Mouse (Mus musculus) forebrain, embryonic 13.5 days (tissue): Measurements from ENCODE around the gene Kcnk3. TPM values are rescaled to one million over a fixed set of nuclear protein-coding genes. Genes with fewer than 3 reads are reported as not detected.

ENCODE experiments used
- ATAC-seq: fragments of 200-750 bp; cut with Nextera tagmentation; 2 replicates; pipeline ENCODE4 v1.8.0; 2017
- H3K27ac ChIP-seq: fragments of 300-500 bp; sonication (generic); 2 replicates; pipeline ENCODE4 v1.5.1; 2015; ENCODE audit warnings: inconsistent platforms, mild to moderate bottlenecking, moderate library complexity
- H3K27me3 ChIP-seq: fragments of 300-500 bp; sonication (generic); 2 replicates; pipeline ENCODE4 v1.6.1; 2015; ENCODE audit warnings: mild to moderate bottlenecking, inconsistent platforms
- H3K36me3 ChIP-seq: fragments of 300-500 bp; sonication (generic); 2 replicates; pipeline ENCODE4 v1.6.1; 2015; ENCODE audit warnings: mild to moderate bottlenecking, inconsistent platforms; ENCODE audit not compliant: poor library complexity, severe bottlenecking
- H3K4me1 ChIP-seq: fragments of 300-500 bp; sonication (generic); 2 replicates; pipeline ENCODE4 v1.6.1; 2015; ENCODE audit warnings: inconsistent platforms
- H3K4me2 ChIP-seq: fragments of 300-500 bp; sonication (generic); 2 replicates; pipeline ENCODE4 v1.6.1; 2015; ENCODE audit warnings: inconsistent platforms, mild to moderate bottlenecking, moderate library complexity
- H3K4me3 ChIP-seq: fragments of 300-500 bp; sonication (generic); 2 replicates; pipeline ENCODE4 v1.5.1; 2015; ENCODE audit warnings: mild to moderate bottlenecking, inconsistent platforms
- H3K9ac ChIP-seq: fragments of 300-500 bp; sonication (generic); 2 replicates; pipeline ENCODE4 v1.6.1; 2015; ENCODE audit warnings: mild to moderate bottlenecking, inconsistent platforms
- H3K9me3 ChIP-seq: fragments of 300-500 bp; sonication (generic); replicated peaks from 2 replicates; pipeline ENCODE4 v1.6.1; 2016; ENCODE audit warnings: inconsistent platforms
- WGBS: fragments of 180-500 bp; shearing (Covaris S2); methylation state at CpG from one replicate; pipeline ENCODE4 v1.1.7; 2015; 5-methylcytosine and 5-hydroxymethylcytosine counted together
- polyA plus RNA-seq: library from polyadenylated mRNA; unstranded; fragments of >200 nt; fragmentation: Nextera tagmentation; extraction: Ambion mirVana; gene quantifications from 2 replicates; pipeline ENCODE4 v1.2.1, GENCODE M21; 2015

Kcnk3 gene
- polyA plus RNA-seq, 1 experiment from 2014 or later, result 1.0 TPM

DNA sequence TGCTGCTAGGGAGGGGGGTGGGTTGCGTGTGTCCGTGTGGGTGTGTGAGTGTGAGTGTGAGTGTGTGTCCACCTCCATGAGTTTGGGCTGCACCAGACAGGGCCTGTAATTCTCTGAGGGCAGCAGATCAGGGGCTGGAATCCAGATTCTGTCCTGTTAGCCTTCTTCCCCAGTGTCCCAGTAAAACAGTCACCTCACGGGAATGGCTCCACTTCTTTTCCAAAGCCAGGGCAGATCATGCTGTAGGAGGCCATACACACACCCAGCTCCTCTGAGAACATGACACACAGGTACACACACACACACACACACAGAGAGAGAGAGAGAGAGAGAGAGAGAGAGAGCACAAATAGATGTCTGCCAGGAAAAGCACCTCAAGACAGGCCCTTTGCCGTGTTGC is 1.1 kb downstream of the Kcnk3 start:
- no peak for ATAC-seq
- Histone ChIP-seq H3K4me2 (peak overlapping the region; percentile 91), H3K4me1 (peaks cover 8% of the 10 kb centered on the region), H3K4me3 (peak overlapping the region; percentile 53), H3K9ac (peak overlapping the region; percentile 71), H3K27me3 (peaks cover 70% of the 10 kb centered on the region), H3K36me3 (no peaks in the 10 kb centered on the region), H3K27ac (no peak overlapping the region), H3K9me3 (no peaks in the 10 kb centered on the region)
- WGBS, result 41% methylated on average over 4 of the region's 4 CpGs

DNA sequence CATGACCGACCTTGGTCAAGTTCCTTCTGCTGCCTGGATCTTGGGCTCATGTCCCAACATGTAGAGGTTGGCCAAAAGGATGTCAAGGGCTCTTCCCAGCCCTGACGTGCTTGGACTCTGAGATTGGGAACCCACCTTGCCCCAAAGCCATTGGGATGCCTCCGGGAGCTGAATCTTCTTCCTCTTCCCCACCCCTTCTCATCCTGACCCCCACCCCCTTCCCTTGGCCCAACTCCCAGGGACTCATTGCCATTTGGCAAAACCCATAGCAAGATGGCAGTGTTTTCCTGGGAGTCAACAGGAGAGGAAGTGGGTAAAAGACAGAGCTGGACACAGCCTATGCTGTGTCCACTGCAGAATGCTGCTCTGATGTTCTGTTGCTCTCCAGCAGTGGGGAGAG is 1.6 kb downstream of the Kcnk3 start:
- H3K4me2 ChIP-seq, result peak overlapping the region; percentile 91; the same call in 1 of the 2 replicates
- WGBS, result 85% methylated on average over 3 of the region's 3 CpGs
- no peaks in the 10 kb centered on the region for H3K36me3 ChIP-seq
- H3K27ac ChIP-seq, result no peak overlapping the region
- H3K9ac ChIP-seq, result no peak overlapping the region
- peaks cover 70% of the 10 kb centered on the region for H3K27me3 ChIP-seq
- H3K4me3 ChIP-seq, result 0 out of 2 replicates have a peak overlapping the region, but pooled peaks have one; percentile 53
- H3K4me1 ChIP-seq, result peaks cover 8% of the 10 kb centered on the region
- ATAC-seq, result no peak
- H3K9me3 ChIP-seq, result no peaks in the 10 kb centered on the region

- no peaks in the 10 kb centered on the region for H3K9me3 ChIP-seq
- no peak overlapping the region for H3K4me3 ChIP-seq
- no peak overlapping the region for H3K9ac ChIP-seq
- H3K4me1 ChIP-seq, result peaks cover 10% of the 10 kb centered on the region
- H3K27ac ChIP-seq, result no peak overlapping the region
- H3K27me3 ChIP-seq, result peaks cover 63% of the 10 kb centered on the region
- no peak overlapping the region for H3K4me2 ChIP-seq
- ATAC-seq, result no peak
- 75% methylated on average over 5 of the region's 5 CpGs for WGBS
- no peaks in the 10 kb centered on the region for H3K36me3 ChIP-seq
Measured at GRCm38 (mm10) chr5:30590231-30590630, 2.3 kb downstream of the Kcnk3 start.

DNA sequence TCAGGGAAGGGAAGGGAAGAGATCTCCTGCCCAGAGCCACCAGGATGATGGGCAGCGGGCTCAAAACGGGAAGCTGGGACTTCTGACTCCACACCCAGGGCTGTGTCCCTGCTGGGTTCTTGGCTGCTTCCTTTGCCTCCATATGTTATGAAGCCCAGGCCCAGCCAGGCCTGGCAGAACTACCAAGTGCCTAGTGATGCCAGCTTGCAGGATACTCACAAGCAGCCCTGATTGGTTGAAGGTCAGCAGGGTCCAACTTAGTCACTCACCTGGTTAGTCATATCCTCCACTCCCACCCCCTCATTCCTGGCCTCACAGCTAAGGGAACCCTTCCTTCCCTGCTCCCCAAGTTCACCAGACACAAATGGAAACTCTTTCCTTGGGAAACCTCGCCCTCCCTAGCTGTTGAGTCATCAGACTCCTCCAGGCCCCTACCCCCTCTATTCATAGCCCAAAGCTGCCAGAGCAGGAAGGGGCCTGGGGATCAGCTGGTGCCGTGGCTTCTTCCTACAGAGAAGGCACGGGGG is 3.3 kb downstream of the Kcnk3 start:
- Histone ChIP-seq H3K36me3 (no peaks in the 10 kb centered on the region), H3K9me3 (no peaks in the 10 kb centered on the region), H3K4me3 (no peak overlapping the region), H3K4me1 (peaks cover 11% of the 10 kb centered on the region), H3K4me2 (no peak overlapping the region), H3K27ac (no peak overlapping the region), H3K9ac (no peak overlapping the region), H3K27me3 (peaks cover 53% of the 10 kb centered on the region)
- 72% methylated on average over 5 of the region's 5 CpGs for WGBS
- no peak for ATAC-seq

- Histone ChIP-seq H3K9ac (no peak overlapping the region), H3K4me1 (peaks cover 11% of the 10 kb centered on the region), H3K4me3 (no peak overlapping the region), H3K9me3 (no peaks in the 10 kb centered on the region), H3K27ac (no peak overlapping the region), H3K36me3 (no peaks in the 10 kb centered on the region), H3K27me3 (peaks cover 48% of the 10 kb centered on the region), H3K4me2 (no peak overlapping the region)
- ATAC-seq, result no peak
- 80% methylated on average over 8 of the region's 8 CpGs for WGBS
Measured at GRCm38 (mm10) chr5:30591786-30592185, 3.8 kb downstream of the Kcnk3 start.

DNA sequence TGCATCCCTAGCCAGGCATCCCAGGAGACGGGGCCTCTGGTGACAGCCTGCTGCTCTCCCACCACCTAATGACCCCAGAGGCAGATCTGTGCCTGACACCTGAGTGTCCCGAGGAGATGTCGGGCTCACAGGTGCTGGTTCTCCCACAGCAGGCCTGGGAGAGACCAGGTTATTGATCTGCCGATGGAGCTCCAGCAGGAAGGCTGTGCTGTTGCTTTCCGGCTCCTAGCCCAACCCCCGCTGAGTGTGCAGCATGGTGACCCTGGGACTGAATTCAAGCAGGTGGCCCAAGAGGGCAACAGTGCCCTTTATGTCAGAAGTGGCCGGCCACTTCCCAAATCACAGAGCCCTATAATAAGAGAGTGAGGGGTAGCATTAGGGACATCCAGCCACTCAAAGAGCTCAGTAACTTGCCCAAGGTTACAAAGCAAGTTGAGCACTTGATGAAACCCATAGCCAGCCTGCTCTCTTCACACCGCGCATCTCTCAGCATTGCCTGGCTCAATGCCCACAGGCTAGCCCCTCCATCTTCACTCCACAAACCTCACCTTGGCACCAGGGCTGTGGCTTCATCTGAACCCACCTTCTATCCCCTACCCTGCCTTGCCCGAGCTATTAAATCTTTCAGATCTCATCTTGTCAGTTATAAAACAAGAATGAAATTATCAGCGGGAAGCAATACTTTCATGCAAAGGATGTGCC is 4.5 kb downstream of the Kcnk3 start:
- WGBS, result 78% methylated on average over 11 of the region's 11 CpGs
- H3K4me3 ChIP-seq, result no peak overlapping the region
- H3K27me3 ChIP-seq, result peaks cover 41% of the 10 kb centered on the region
- H3K27ac ChIP-seq, result no peak overlapping the region
- no peak for ATAC-seq
- H3K9ac ChIP-seq, result no peak overlapping the region
- no peak overlapping the region for H3K4me2 ChIP-seq
- H3K4me1 ChIP-seq, result peaks cover 11% of the 10 kb centered on the region
- no peaks in the 10 kb centered on the region for H3K36me3 ChIP-seq
- no peaks in the 10 kb centered on the region for H3K9me3 ChIP-seq

DNA sequence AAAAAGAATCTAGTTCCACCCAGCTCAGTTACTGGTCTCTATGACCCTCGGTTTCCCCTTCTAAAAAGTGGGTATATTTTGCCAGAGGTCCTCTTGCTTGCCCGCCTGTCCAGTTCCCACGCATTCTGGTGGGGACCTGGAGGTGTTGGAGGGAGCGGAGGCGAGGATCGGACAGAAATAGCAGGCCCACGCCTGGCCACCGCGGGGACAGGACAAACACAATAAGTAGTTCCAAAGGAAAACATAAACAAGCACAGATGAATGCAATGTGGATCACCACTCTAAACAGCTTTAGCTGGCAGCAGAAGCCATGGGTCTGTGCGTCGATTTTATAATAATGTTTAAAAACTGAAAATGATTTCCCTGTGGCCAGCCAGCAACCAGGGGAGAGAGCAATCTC is 5.4 kb downstream of the Kcnk3 start:
- no peak overlapping the region for H3K9ac ChIP-seq
- H3K27ac ChIP-seq, result no peak overlapping the region
- 79% methylated on average over 11 of the region's 11 CpGs for WGBS

DNA sequence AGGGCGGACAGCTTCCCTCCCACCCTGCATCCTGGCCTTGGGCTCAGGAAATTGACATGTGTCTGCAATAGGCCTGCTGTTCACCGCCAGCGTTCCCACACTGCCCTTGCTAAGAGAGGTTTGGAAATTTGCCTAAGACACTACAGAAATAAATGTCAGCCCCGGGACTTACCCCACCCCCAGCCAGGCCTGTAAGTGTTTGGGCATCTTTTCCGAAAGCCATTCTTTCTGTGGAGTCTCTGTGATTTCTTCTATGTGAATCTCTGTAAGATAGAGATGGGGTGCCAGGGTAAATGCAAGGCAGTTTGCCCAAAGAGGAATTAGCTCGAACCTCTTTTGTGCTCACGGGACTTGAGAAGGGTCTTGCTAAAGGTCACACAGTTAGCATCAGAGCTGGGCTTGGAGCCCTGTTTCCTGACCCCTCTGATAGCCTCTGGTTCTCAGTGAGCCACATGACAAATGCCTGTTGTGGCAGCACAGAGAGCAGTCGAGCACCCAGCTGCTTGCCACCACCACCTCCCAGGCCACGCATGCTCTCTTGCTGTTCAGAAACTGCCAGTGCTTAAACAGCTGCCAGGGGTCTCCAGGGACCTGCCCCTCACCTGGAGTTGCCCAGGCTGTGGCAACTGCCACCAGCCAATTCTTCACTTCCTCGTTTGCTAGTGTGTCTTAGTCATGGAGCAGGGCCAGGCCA is 6.0 kb downstream of the Kcnk3 start:
- H3K4me2 ChIP-seq, result no peak overlapping the region
- H3K36me3 ChIP-seq, result no peaks in the 10 kb centered on the region
- no peak for ATAC-seq
- H3K4me3 ChIP-seq, result no peak overlapping the region
- no peak overlapping the region for H3K27ac ChIP-seq
- 45% methylated on average over 10 of the region's 10 CpGs for WGBS
- peaks cover 5% of the 10 kb centered on the region for H3K4me1 ChIP-seq
- H3K9ac ChIP-seq, result no peak overlapping the region
- no peaks in the 10 kb centered on the region for H3K9me3 ChIP-seq
- peaks cover 26% of the 10 kb centered on the region for H3K27me3 ChIP-seq

More for the DNA sequence above, 5.4 kb downstream of the Kcnk3 start:
- peaks cover 11% of the 10 kb centered on the region for H3K4me1 ChIP-seq
- no peaks in the 10 kb centered on the region for H3K36me3 ChIP-seq
- peaks cover 32% of the 10 kb centered on the region for H3K27me3 ChIP-seq
- ATAC-seq, result no peak
- no peak overlapping the region for H3K4me3 ChIP-seq
- no peak overlapping the region for H3K4me2 ChIP-seq
- no peaks in the 10 kb centered on the region for H3K9me3 ChIP-seq

GRCm38 (mm10) chr5:30594953-30595560 is 7.1 kb downstream of the Kcnk3 start:
- H3K4me3 ChIP-seq, result no peak overlapping the region
- H3K4me2 ChIP-seq, result no peak overlapping the region
- H3K27me3 ChIP-seq, result peaks cover 15% of the 10 kb centered on the region
- WGBS, result 30% methylated on average over 6 of the region's 6 CpGs
- H3K36me3 ChIP-seq, result no peaks in the 10 kb centered on the region
- ATAC-seq, result no peak
- no peak overlapping the region for H3K27ac ChIP-seq
- H3K9me3 ChIP-seq, result no peaks in the 10 kb centered on the region
- H3K4me1 ChIP-seq, result 0 out of 2 replicates have a peak, but pooled peaks cover 3% of the 10 kb centered on the region
- no peak overlapping the region for H3K9ac ChIP-seq

- 30% methylated on average over 4 of the region's 4 CpGs for WGBS
- Histone ChIP-seq H3K27ac (no peak overlapping the region), H3K9ac (no peak overlapping the region)
Measured at GRCm38 (mm10) chr5:30601397-30601796, 13.4 kb downstream of the Kcnk3 start.

GRCm38 (mm10) chr5:30603255-30603654 is 15.3 kb downstream of the Kcnk3 start:
- ATAC-seq, result no peak
- Histone ChIP-seq H3K4me2 (no peak overlapping the region), H3K27ac (no peak overlapping the region), H3K4me3 (no peak overlapping the region), H3K27me3 (no peaks in the 10 kb centered on the region), H3K9me3 (no peaks in the 10 kb centered on the region), H3K4me1 (no peaks in the 10 kb centered on the region), H3K36me3 (no peaks in the 10 kb centered on the region), H3K9ac (no peak overlapping the region; the same call in 1 of the 2 replicates)
- WGBS, result 67% methylated on average over 3 of the region's 3 CpGs

More at GRCm38 (mm10) chr5:30601397-30601796, 13.4 kb downstream of the Kcnk3 start:
- ATAC-seq, result no peak
- Histone ChIP-seq H3K4me1 (no peaks in the 10 kb centered on the region), H3K4me3 (no peak overlapping the region), H3K9me3 (no peaks in the 10 kb centered on the region), H3K27me3 (no peaks in the 10 kb centered on the region), H3K36me3 (no peaks in the 10 kb centered on the region), H3K4me2 (no peak overlapping the region)

- no peaks in the 10 kb centered on the region for H3K27me3 ChIP-seq
- H3K4me2 ChIP-seq, result no peak overlapping the region
- no peak overlapping the region for H3K27ac ChIP-seq
- H3K36me3 ChIP-seq, result no peaks in the 10 kb centered on the region
- H3K4me1 ChIP-seq, result no peaks in the 10 kb centered on the region
- no peak overlapping the region for H3K4me3 ChIP-seq
- no peaks in the 10 kb centered on the region for H3K9me3 ChIP-seq
- no peak for ATAC-seq
- 78% methylated on average over 4 of the region's 4 CpGs for WGBS
- no peak overlapping the region for H3K9ac ChIP-seq
Measured at GRCm38 (mm10) chr5:30603926-30604325, 16.0 kb downstream of the Kcnk3 start.
